Mouse (Mus musculus) megakaryocyte, embryonic 14.5 days (primary cell): ENCODE data around the gene Mark1. TPM values are rescaled to one million over a fixed set of nuclear protein-coding genes. Genes with fewer than 3 reads are reported as not detected.

Experiments
- H3K27me3 ChIP-seq: replicated peaks from 2 replicates; pipeline ENCODE3; 2012; ENCODE audit warnings: inconsistent platforms
- H3K36me3 ChIP-seq: replicated peaks from 2 replicates; pipeline ENCODE3; 2012; ENCODE audit warnings: low read length, inconsistent platforms, mixed read lengths
- H3K4me1 ChIP-seq: 2 replicates; pipeline ENCODE4 v1.6.1; 2012; ENCODE audit warnings: inconsistent platforms
- H3K4me3 ChIP-seq: replicated peaks from 2 replicates; pipeline ENCODE3; 2012; ENCODE audit warnings: moderate library complexity, mild to moderate bottlenecking, inconsistent platforms
- H3K9me3 ChIP-seq: 2 replicates; pipeline ENCODE4 v1.6.1; 2012; ENCODE audit warnings: inconsistent platforms
- FLI1 ChIP-seq: IDR thresholded peaks from 2 replicates; pipeline ENCODE4 v1.6.1; 2012; ENCODE audit warnings: low read length, inconsistent platforms, mixed read lengths
- GATA1 ChIP-seq: IDR thresholded peaks from 3 replicates; pipeline ENCODE4 v1.6.1; 2012; ENCODE audit warnings: mixed read lengths, low read length, inconsistent platforms, borderline replicate concordance
- polyA plus RNA-seq: library from polyadenylated mRNA; stranded (reverse); fragments of >175 nt; gene quantifications from 2 replicates; pipeline ENCODE4 v1.2.3, GENCODE M21; 2012; ENCODE audit warnings: low replicate concordance; ENCODE audit not compliant: insufficient read depth

Gene Mark1
- polyA plus RNA-seq, 1 experiment = not detected

GRCm38 (mm10) chr1:184963121-184963693 lies 36.2 kb downstream of the Mark1 start:
- no peak overlapping the region for H3K4me3 ChIP-seq
- TF ChIP-seq FLI1 = no peak
- TF ChIP-seq GATA1 = no peak
- H3K9me3 ChIP-seq = peaks cover 18% of the 10 kb centered on the region
- no peaks in the 10 kb centered on the region for H3K36me3 ChIP-seq
- peaks cover 33% of the 10 kb centered on the region for H3K27me3 ChIP-seq
- H3K4me1 ChIP-seq = peaks cover 10% of the 10 kb centered on the region

- Histone ChIP-seq H3K9me3 (peaks cover 18% of the 10 kb centered on the region), H3K27me3 (peaks cover 30% of the 10 kb centered on the region), H3K4me3 (no peak overlapping the region), H3K36me3 (no peaks in the 10 kb centered on the region), H3K4me1 (peaks cover 10% of the 10 kb centered on the region)
- TF ChIP-seq FLI1 (no peak), GATA1 (no peak)
Observed at GRCm38 (mm10) chr1:184961853-184962252, 37.5 kb downstream of the Mark1 start.

GRCm38 (mm10) chr1:184958818-184959217 lies 40.6 kb downstream of the Mark1 start:
- Histone ChIP-seq H3K36me3 (no peaks in the 10 kb centered on the region), H3K27me3 (peaks cover 21% of the 10 kb centered on the region), H3K9me3 (peaks cover 18% of the 10 kb centered on the region), H3K4me3 (no peak overlapping the region), H3K4me1 (peaks cover 10% of the 10 kb centered on the region)
- no peak for TF ChIP-seq FLI1
- TF ChIP-seq GATA1 = no peak

- Histone ChIP-seq H3K4me3 (no peak overlapping the region), H3K36me3 (no peaks in the 10 kb centered on the region), H3K27me3 (peaks cover 18% of the 10 kb centered on the region), H3K4me1 (peaks cover 6% of the 10 kb centered on the region), H3K9me3 (peaks cover 18% of the 10 kb centered on the region)
- TF ChIP-seq GATA1 (no peak), FLI1 (no peak)
Observed at GRCm38 (mm10) chr1:184958388-184958787, 41.0 kb downstream of the Mark1 start.

GRCm38 (mm10) chr1:184951758-184952157 lies 47.6 kb downstream of the Mark1 start:
- Histone ChIP-seq H3K9me3 (0 out of 2 replicates have a peak, but pooled peaks cover 3% of the 10 kb centered on the region), H3K4me3 (no peak overlapping the region), H3K36me3 (no peaks in the 10 kb centered on the region), H3K4me1 (no peaks in the 10 kb centered on the region), H3K27me3 (peaks cover 7% of the 10 kb centered on the region)
- TF ChIP-seq FLI1 = no peak
- TF ChIP-seq GATA1 = no peak

- peaks cover 7% of the 10 kb centered on the region for H3K27me3 ChIP-seq
- no peaks in the 10 kb centered on the region for H3K36me3 ChIP-seq
- no peaks in the 10 kb centered on the region for H3K4me1 ChIP-seq
- 0 out of 2 replicates have a peak, but pooled peaks cover 3% of the 10 kb centered on the region for H3K9me3 ChIP-seq
- TF ChIP-seq GATA1 (no peak), FLI1 (no peak)
- H3K4me3 ChIP-seq = no peak overlapping the region
Observed at GRCm38 (mm10) chr1:184951057-184951456, 48.3 kb downstream of the Mark1 start.

GRCm38 (mm10) chr1:184938106-184938505 lies 61.3 kb downstream of the Mark1 start:
- TF ChIP-seq GATA1 (no peak), FLI1 (no peak)
- Histone ChIP-seq H3K36me3 (no peaks in the 10 kb centered on the region), H3K27me3 (peaks cover 10% of the 10 kb centered on the region), H3K4me3 (no peak overlapping the region), H3K9me3 (peaks cover 3% of the 10 kb centered on the region), H3K4me1 (no peaks in the 10 kb centered on the region)

GRCm38 (mm10) chr1:184935980-184936379 lies 63.4 kb downstream of the Mark1 start:
- no peaks in the 10 kb centered on the region for H3K4me1 ChIP-seq
- peaks cover 5% of the 10 kb centered on the region for H3K27me3 ChIP-seq
- peaks cover 3% of the 10 kb centered on the region for H3K9me3 ChIP-seq
- no peaks in the 10 kb centered on the region for H3K36me3 ChIP-seq
- no peak overlapping the region for H3K4me3 ChIP-seq
- TF ChIP-seq FLI1 = no peak
- TF ChIP-seq GATA1 = no peak

GRCm38 (mm10) chr1:184935490-184935889 lies 63.9 kb downstream of the Mark1 start:
- TF ChIP-seq FLI1 (no peak), GATA1 (no peak)
- H3K4me3 ChIP-seq = no peak overlapping the region

GRCm38 (mm10) chr1:184931097-184931496 lies 68.3 kb downstream of the Mark1 start:
- no peak for TF ChIP-seq GATA1
- TF ChIP-seq FLI1 = no peak
- Histone ChIP-seq H3K4me3 (no peak overlapping the region), H3K4me1 (peaks cover 11% of the 10 kb centered on the region), H3K9me3 (peaks cover 3% of the 10 kb centered on the region), H3K36me3 (no peaks in the 10 kb centered on the region), H3K27me3 (peaks cover 2% of the 10 kb centered on the region)

More at GRCm38 (mm10) chr1:184935490-184935889, 63.9 kb downstream of the Mark1 start:
- peaks cover 3% of the 10 kb centered on the region for H3K9me3 ChIP-seq
- H3K36me3 ChIP-seq = no peaks in the 10 kb centered on the region
- peaks cover 4% of the 10 kb centered on the region for H3K27me3 ChIP-seq
- no peaks in the 10 kb centered on the region for H3K4me1 ChIP-seq

- no peaks in the 10 kb centered on the region for H3K36me3 ChIP-seq
- no peaks in the 10 kb centered on the region for H3K27me3 ChIP-seq
- H3K4me3 ChIP-seq = no peak overlapping the region
- TF ChIP-seq FLI1 (no peak), GATA1 (no peak)
- H3K9me3 ChIP-seq = no peaks in the 10 kb centered on the region
- peaks cover 14% of the 10 kb centered on the region for H3K4me1 ChIP-seq
Observed at GRCm38 (mm10) chr1:184928382-184928781, 71.0 kb downstream of the Mark1 start.
